Mouse (Mus musculus) cerebellum, postnatal 36 days (tissue): ENCODE measurements around the gene Add3.

ENCODE experiments used
- DNase-seq, 2 experiments: peaks; one replicate each; pipeline ENCODE4 v3.0.0; 2021 to 2022; ENCODE audit warnings: mixed read lengths in 2 of 2

The Add3 gene

DNA sequence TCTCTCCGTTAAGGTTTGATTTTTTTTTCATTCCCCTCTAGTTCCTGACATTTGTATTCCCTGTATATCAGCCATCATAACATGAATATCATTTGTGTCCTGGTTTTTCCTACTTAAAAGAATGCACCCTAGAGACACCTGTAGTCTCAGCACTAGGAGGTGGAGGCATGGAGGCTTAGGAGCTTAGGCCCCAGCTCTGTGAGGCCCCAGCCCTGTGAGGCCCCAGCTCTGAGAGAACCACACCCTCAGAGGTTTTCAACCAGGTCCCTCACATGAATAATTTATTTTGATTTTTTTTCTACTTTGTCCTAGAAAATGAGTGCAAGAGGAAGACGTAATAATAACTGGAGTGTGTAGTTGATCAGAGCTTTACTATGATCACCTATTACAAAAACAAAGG is 107.3 kb downstream of the Add3 start:
- no peak for DNase-seq

DNA sequence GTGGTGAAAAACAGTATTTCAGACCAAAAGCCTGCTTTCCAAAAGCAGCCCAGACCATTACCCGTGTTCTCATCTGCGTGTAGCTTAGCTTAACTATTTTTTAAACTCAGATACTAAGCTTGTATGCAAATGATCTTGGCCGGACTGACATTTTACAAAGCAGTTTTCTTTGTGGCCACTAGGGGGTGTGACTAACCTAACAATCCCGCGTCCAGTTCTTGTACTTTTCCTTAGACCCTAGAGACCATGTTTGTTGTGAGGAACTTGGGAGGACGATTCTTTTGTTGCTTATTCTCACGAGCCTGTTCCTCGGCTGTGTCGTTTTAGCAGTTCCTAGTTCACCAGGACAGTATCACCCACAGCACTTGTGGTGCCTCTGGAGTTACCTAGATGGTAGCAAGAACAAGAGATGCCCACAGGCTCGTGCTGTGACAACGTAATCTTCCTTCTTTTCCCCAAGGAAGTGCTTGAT is 107.8 kb downstream of the Add3 start:
- DNase-seq = peak; percentile 40 to 63

DNA sequence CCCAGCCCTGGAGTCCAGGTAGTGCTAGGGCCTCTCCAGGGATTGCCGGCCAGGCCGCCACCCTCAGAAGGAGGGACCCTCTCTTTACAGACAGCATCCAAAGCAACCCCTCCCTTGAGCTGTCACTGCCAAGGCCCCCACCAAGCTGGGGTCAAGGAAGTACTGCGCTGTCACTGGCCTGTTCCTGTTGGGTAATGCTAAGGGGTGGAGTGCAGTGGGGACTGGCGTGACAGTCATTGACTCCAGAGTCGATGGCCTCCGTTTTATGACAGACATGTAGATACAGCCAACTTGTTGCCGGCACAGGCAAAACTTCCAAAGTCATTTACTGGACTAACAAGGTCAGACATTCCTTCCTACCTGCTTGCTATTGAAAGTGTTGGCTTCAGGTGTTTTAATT is 110.8 kb downstream of the Add3 start:
- DNase-seq = no peak

DNA sequence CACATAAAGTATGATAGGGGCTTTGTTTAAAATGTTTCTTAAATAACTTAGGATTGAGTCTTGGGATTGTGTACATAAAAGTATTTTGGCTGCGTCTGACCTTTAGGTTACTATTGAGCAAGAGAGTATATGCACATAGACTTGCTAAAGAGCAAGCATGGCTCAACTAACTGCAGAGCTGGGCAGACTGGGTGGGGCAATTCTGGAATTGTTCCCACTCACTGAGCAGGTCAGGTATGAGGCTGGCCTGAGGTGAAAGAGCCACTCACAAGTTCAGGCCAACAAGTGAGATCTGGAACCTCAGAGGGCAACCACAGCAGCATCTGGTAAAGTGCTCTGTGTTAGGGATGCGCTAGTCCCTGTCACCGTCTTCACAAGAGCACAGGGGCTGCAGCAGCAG is 111.4 kb downstream of the Add3 start:
- no peak for DNase-seq

DNA sequence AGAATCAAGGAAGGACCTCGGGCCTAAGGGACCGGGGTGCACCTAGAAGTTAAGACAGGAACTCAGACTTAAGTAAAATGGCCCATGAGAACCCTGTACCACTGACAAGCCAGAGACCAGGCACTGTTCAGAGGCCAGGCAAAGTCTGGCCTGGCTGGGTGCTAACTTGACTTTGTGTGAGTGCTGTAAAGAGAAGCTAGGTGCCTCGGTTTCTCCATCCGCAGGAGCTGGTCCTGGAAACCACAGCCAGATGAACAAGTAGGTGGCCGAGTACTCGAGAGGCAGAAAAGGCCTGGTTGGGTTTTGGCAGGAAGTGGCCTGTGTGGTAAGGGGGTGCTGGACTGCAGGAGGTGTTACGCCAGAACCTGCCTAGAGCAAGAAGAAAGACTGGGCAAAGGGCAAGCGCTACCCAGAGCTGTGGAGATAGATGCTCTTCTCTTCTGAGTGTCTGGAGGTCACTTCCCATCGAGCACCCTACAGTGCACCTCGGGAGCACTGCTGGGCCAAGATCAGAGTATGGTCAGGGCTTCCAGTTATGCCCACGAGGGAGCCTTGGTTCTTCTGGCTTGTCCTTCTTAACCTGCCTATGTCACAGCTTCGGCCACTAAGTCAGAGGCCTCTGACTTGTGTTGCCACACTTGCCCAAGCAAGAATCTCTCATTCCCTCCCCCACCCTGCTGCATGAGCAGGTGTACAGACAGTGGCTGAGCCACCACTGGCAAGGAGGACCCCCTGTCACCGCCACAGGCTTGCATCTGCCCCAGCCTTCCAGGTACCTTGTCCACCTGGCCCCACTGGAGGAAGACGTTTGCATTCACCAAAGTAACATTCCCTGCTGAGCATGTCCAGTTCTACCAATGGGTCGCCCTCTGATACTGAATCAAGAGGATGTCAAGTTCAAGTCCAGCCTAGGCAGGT is 112.1 kb downstream of the Add3 start:
- DNase-seq = no peak

DNA sequence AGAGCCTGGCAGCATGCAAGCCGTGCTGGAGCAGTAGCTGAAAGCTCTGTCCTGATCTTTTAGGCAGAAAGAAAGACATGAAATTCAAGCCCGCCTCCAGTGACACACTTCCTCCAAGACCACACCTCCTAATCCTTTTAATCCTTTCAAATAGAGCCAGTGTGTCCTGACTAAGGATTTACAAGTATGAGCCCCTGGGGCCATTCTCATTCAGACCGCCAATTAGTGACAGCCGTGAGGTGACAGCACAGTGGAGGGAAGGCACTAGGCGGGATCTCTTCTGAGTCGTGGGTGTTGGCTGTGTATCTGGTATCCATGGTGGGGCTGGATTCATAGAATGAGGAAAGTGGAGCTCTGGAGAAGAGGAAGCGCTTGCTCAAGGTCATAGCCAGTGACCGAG is 116.1 kb downstream of the Add3 start:
- DNase-seq = no peak

DNA sequence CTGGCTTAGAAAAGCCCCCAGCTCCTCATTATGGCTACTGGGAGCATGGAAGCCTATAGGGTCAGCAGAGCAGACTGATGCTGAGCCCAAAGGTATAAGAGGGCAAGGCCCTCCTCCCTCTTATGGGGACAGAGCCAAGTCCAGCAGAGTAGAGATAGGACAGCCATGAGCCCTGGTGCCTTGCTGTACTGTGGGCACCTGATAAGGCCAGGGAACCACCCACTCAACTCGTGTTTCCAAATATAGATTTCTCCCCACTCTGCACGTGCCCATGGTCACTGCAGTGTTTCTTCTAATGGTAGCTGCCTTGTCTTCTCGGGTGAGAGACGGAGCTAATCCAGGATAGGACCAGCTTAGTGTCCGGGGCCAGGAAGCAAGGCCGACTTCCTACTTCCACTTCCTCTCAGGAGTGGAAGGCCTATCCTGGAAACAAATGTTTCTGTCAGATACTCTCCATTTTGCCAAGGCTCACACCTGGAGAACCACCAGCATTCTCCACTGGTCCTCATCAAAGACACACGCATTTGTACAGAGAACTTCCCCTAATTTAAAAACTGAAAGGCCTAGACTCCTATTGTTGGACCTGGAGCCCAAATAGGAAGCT is 116.8 kb downstream of the Add3 start:
- DNase-seq = no peak

DNA sequence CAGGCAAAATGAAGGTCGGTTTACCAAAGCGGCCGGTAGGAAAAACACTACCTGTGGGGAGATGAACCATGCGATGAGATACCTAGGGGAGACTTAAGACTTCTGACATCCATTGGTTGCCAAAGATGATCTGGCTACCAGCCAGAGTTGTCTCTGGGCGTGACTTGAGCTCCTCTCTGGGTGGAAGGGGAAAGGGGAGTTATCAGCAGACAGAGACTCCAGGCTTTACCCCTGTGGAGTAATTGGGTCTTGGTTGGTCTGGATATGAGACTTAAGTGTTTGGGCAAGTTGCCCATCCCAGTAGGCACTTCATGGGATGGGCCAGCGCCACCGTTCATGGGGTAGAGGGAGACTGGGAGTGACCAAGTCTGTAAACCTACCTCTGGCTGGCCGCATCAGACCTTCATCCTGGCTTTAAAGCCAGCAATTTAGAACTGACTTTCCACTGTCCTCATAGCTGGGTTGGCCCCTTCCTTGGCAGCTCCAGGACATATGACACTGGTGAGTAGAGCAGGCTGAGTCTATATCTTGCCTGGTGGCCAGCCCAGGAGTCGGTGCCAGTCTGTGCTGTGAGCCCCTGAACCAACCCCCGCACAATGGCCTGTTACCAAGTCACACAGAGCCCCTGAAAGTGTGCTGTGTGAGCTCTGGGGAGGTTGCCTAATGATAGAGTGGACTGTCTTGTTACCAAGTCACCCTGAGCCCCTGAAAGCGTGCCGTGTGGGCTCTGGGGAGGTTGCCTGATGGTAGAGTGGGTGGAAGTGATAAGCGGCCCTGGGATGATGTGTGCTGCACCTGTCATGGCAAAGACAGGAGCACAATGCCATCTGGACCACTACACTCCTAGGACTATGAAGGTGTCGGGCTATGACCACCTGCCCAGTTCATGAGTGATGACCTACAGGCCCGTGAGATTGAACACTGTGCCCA is 117.7 kb downstream of the Add3 start:
- DNase-seq = peak; percentile 21 to 30

DNA sequence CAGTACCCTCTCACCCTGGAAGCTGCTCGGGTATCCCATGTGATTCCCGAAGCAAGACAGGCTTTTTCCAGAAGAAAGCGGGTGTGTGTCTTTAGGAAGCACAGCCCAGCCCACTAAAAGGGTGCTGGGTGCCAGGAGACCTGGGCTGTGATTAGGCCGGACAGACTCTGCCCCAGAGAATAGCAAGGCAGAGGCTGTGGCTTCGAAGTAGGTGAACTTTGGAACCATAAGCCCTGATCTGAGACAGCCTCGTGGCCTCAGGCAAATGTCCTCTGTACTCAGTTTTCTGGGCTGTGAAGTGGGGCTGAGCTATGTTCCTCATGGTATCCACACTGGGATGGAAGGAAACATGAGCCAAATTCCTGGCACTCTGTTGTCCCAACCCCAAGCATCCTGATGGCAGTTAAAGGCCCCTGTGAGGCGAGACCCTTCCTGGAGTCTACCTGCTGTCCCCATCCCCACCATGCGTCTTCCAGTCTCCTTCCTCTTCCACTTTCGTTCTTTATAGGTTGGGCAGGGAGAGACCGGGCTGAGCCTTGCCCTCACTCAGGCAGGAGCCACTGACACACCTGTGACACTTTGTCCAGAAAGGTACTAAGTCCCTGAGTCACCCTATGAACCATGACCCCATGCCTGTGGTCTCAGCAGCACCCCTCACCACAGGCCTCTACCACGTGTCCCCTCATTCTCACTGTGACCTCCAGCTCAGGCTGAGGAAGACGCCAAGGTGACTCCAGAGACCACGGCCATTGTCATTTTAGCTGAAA is 118.7 kb downstream of the Add3 start:
- DNase-seq = no peak

DNA sequence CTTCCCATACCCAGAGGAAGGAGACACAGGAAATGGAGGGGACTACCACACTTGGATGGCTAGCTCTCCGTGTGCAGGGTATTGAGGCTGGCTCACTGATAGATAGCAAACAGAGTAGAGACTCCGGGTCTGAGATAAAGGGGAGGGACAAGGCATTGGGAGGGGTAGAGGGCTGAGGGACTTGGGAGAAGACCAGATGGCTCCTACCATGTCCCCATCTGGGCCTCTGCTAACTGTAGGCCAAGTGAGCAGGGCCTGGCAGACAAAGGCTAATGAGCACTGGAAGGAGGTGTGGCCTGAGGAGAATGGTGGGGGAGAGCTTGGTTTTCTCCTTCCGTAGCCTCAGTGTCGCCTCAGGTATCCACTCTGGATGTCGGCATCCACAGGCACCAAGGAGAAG is 119.3 kb downstream of the Add3 start:
- DNase-seq = peak; percentile 49 to 61

DNA sequence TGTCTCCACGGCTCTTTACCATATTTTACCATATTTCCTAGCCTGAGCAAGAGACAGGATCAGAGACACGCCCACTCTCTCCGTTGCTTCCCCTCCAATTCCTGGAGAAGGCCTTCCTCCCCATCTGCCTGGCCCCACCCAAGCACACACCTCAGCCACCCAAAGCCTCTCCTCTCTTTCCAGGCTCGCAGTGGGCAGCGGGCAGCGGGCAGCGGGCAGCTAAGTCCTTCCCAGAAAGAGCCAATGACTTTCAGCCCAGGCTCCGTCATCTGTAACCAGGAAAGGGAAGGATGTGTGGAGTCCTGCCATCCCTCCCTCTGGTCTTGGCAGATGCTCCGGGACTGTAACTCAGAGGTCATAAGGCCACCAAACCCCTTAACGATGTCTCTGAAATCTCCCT is 120.0 kb downstream of the Add3 start:
- DNase-seq = peak in 1 of 2 experiments; percentile 14

DNA sequence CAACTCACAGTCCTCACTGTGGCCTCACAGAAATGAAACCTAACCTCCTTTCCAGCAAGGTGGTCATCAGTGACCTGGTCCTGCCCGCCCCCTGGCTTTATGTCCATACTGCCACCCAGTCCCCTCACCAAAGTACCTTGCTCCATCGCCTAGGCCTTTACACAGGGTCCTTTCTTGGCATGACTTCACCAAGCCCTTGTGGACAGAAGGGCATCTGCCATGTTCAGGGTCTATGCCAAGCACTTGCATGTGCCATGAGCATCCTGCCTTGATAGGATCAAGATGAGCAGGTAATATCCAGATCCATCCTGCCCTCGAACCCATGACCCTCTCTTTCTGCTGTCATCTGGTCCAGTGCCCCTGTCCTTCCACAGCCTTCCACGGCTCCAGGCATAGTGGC is 120.6 kb downstream of the Add3 start:
- no peak for DNase-seq

DNA sequence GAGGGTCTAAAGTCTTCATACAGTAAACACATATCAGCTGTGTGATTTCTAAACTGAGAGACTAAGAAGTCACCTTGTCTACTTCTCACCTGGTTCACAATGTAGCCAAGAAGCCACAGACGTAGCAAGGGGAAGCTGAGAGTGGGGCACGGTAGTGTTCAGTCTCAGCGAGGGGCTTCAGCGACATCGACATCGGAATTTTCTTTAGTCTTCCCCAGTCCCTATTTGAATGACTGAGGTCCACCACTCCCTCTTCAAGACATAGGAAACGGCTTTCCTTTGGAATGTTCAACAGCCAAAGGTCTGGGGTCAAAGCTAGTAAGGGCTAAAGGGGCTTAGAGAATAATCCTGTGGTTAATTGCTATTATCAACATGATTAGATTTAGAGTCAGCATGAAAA is 121.8 kb downstream of the Add3 start:
- DNase-seq = no peak

DNA sequence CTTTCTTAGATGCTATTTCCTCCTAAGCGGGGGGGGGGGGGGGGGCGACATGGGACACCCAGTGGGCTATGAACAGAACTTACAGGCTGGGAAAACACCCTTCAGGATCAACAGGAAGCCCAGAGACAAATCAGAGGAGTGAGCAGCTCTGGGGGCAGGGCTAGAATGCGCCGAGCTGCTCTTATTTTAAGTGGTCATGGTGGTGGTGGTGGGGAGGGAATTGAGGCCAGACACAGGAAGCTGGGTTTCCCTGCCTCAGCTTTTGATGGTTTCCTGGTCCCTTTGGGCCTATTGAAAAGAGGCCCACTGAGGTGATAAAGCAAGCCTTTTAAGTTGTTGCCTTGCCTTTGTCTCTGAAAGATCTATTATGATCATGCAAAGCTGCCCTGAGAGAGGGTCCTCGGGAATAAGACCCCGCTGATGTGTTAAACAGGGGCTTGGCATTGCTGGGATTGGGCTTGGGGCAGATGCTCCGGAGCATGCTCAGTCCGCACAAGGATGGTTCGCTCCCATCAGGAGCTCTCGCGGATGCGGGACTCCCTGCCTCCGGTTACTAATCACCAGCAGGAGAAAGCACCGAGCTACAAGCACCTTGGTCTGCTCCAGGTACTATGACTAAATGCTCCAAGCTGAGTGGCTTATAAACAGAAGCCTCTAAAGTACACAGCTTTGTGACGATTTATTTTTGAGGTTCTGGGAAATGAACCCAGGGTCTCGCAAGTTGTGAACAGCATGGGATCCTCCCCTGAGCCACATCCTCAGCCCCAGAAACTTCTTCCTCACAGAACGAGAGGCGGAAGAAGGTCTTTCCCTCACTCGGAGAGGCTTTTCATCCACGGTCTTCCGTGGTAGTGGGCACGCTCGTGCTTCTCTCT is 123.9 kb downstream of the Add3 start:
- no peak for DNase-seq

DNA sequence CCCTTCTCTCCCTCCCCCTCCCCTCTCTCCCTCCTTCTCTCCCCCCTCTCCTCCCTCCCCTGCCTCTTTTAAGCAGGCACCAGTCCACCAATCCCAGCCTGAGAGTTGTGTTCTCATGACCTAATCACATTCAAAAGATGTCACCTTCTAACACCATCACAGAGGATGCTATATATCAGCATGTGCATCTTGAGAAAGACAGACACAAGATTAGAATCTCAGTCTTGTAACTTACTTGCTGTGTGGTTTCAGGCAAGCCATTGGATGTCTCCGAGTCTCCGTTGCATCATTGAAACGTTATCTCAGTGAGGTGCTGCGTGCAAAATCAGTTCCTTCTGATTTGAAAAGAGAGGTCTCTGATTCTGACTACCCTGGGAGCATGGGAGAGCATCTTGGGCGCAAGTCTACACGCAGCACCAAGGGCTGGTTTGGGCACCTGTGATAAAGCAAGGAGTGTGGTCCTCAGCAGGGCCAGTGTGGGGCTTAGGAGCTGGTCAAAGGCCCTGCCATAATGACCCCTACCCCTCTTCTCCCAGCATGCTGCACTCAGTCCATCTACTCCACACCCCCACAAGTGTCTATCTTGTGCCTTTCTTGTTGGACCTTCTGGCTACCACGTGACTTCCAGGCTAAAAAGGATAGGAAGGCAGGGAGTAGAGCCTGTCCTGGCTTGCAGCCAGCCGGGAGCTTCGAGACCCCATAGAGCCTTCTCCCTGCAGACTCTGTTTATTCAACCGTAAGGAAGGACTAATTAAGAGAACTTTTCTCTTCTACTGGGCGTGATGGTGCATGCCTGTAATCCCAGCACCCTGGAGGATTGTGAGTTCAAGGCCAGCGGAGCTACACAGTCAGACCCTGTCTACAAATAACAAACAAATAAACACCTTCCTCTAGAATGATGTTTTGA is 124.8 kb downstream of the Add3 start:
- DNase-seq = no peak

DNA sequence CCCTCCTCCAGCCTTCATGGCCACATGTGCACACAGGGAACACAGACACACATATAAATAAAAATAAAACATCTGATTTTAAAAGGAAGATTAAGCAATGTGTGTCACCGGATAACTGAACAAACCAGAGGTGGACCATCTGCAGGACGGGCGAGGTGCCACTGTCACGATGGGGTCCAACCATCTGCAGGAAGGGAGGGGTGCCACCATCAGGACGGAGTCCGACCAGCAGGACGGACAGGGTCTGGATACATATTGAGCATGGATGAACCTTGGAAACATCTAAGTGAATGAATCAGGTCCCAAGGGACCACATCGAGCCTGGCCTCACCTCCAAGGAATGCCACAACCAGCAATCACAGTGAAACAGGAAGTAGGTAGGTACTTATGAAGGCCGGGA is 127.1 kb downstream of the Add3 start:
- DNase-seq = no peak

DNA sequence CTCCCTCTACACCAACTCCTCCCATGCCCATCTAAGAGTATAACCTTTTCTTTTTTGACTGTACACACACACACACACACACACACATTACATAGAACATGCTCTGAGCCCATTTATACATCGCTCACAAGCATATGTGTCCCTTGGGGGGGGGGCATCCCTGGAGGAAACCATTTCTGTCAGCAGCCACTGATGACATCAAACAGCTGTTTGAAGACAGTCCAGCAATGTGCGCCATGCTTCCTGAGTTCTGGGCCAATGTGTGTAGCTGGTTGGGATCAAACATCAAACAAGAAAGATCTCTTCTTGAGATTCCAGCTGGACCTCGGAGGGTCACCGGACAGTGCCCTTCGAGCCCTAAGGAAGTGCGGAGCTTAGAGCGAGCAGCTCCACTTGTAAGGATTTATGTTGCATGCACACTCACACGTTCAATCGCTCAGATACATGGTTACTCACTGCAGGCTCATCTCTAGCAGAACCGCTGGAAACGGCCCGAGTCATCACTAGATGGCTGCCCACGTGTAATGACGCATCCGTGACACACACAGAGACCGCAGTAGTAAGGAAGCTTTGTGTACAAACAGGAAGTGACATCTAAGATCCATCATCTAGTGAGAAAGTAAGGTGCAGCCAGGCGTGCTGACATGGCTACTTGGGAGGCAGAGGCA is 132.9 kb downstream of the Add3 start:
- DNase-seq = no peak

DNA sequence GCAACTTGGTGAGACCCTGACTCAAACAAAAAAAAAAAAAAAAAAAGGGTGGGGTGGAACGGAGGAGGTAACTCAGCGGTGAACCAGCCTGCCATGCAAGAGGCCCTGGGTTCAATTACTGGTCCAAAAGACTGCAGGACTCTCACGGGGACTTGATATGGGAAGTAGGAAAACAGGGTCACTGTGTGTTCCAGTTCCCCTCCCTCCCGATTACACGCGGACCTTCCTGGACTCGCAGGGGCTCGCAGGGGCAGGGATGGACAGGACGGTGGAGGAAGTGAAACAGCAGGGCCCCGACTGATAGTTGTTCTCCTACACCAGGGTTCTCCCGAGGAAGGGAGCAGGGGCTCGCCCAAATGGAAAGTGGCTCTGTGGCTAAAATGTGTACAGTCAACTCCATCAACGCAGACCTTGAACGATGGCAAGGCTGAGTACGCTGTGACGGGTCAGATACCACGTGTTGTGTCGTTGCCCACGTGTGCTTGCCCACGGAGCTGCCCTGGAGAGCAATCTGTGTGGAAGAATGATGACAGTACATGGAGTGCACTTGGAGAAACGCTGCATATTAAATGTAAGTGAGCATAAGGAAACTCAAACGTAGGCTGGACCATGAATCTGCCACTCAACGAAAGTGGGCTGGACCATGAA is 133.7 kb downstream of the Add3 start:
- DNase-seq = no peak

DNA sequence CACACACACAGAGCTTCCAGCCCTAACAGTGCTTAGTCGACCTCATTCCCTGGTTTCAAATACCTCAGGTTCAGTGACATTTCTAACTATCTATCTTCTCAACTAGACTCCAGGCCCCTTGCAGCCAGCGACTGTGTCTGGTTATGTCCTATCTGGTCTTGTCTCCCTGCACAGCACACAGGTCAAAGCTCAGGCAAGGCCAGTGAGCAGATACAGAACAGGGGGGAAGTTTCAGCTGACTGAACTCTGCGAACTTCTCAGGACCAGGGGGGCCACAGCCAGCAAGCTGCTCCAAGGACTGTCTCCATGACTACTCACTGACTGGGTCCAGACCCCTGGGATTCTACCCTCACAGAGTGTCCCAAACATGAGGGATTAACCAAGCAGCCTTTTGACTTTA is 135.0 kb downstream of the Add3 start:
- DNase-seq = no peak
